Mouse (Mus musculus) hindbrain, embryonic 11.5 days (tissue): ENCODE results near the gene Skp1a. TPM values are rescaled to one million over a fixed set of nuclear protein-coding genes. Genes with fewer than 3 reads are reported as not detected.

Source experiments
- ATAC-seq: fragments of 200-750 bp; cut with Nextera tagmentation; 2 replicates; pipeline ENCODE4 v1.8.0; 2017; ENCODE audit warnings: mild to moderate bottlenecking, moderate TSS enrichment, moderate library complexity; ENCODE audit not compliant: low FRiP score
- DNase-seq: peaks from one replicate; pipeline ENCODE4 v3.0.0-alpha.2; 2015; ENCODE audit warnings: low spot score
- H3K27ac ChIP-seq: fragments of 300-500 bp; sonication (generic); 2 replicates; pipeline ENCODE4 v1.5.1; 2014; ENCODE audit warnings: mild to moderate bottlenecking, low read depth, low read length
- H3K27me3 ChIP-seq: fragments of 300-500 bp; sonication (generic); 2 replicates; pipeline ENCODE4 v1.6.1; 2014; ENCODE audit warnings: mild to moderate bottlenecking, low read length, moderate library complexity, mixed read lengths; ENCODE audit not compliant: control insufficient read depth, insufficient read depth
- H3K36me3 ChIP-seq: fragments of 300-500 bp; sonication (generic); 2 replicates; pipeline ENCODE4 v1.6.1; 2014; ENCODE audit warnings: mild to moderate bottlenecking, low read length, moderate library complexity, mixed read lengths; ENCODE audit not compliant: control insufficient read depth, insufficient read depth
- H3K4me1 ChIP-seq: fragments of 300-500 bp; sonication (generic); replicated peaks from 2 replicates; pipeline ENCODE4 v1.6.1; 2014; ENCODE audit warnings: low read length, mixed read lengths; ENCODE audit not compliant: control insufficient read depth, insufficient read depth
- H3K4me2 ChIP-seq: fragments of 300-500 bp; sonication (generic); replicated peaks from 2 replicates; pipeline ENCODE4 v1.6.1; 2014; ENCODE audit warnings: mild to moderate bottlenecking, low read depth, low read length
- H3K4me3 ChIP-seq: fragments of 300-500 bp; sonication (generic); 2 replicates; pipeline ENCODE4 v1.5.1; 2014; ENCODE audit warnings: low read depth, low read length
- H3K9ac ChIP-seq: fragments of 300-500 bp; sonication (generic); 2 replicates; pipeline ENCODE4 v1.6.1; 2014; ENCODE audit warnings: low read depth, low read length
- H3K9me3 ChIP-seq: fragments of 300-500 bp; sonication (generic); 2 replicates; pipeline ENCODE4 v1.6.1; 2016; ENCODE audit warnings: low read length; ENCODE audit not compliant: control insufficient read depth
- WGBS: fragments of 180-500 bp; shearing (Covaris S2); extraction: QIAGEN DNeasy Blood & Tissue Kit; methylation state at CpG from one replicate; pipeline ENCODE4 v1.1.7; 2014; 5-methylcytosine and 5-hydroxymethylcytosine counted together
- polyA plus RNA-seq: library from polyadenylated mRNA; unstranded; fragments of >200 nt; fragmentation: Nextera tagmentation; extraction: Ambion mirVana; gene quantifications from 2 replicates; pipeline ENCODE4 v1.2.1, GENCODE M21; 2014

Skp1a gene
- polyA plus RNA-seq, 1 experiment from 2014 or later: 1,116 TPM

- Histone ChIP-seq H3K4me1 (no peaks in the 10 kb centered on the region), H3K36me3 (no peaks in the 10 kb centered on the region; the same call in 1 of the 2 replicates), H3K27me3 (no peaks in the 10 kb centered on the region), H3K9ac (no peak overlapping the region), H3K9me3 (no peaks in the 10 kb centered on the region), H3K27ac (no peak overlapping the region), H3K4me2 (no peak overlapping the region), H3K4me3 (no peak overlapping the region)
- 93% methylated on average over 2 of the region's 2 CpGs for WGBS
- DNase-seq: no peak
- no peak for ATAC-seq
These were observed 17.7 kb downstream of the Skp1a start for GRCm38 (mm10) chr11:52249452-52249851.

GRCm38 (mm10) chr11:52251770-52252169 is 20.0 kb downstream of the Skp1a start:
- no peaks in the 10 kb centered on the region; the same call in 1 of the 2 replicates for H3K36me3 ChIP-seq
- H3K27me3 ChIP-seq: no peaks in the 10 kb centered on the region
- ATAC-seq: no peak
- no peak overlapping the region for H3K9ac ChIP-seq
- no peaks in the 10 kb centered on the region for H3K9me3 ChIP-seq
- no peak for DNase-seq
- H3K4me2 ChIP-seq: no peak overlapping the region
- H3K4me1 ChIP-seq: no peaks in the 10 kb centered on the region
- WGBS: 87% methylated on average over 5 of the region's 5 CpGs
- no peak overlapping the region for H3K4me3 ChIP-seq
- no peak overlapping the region for H3K27ac ChIP-seq

DNA sequence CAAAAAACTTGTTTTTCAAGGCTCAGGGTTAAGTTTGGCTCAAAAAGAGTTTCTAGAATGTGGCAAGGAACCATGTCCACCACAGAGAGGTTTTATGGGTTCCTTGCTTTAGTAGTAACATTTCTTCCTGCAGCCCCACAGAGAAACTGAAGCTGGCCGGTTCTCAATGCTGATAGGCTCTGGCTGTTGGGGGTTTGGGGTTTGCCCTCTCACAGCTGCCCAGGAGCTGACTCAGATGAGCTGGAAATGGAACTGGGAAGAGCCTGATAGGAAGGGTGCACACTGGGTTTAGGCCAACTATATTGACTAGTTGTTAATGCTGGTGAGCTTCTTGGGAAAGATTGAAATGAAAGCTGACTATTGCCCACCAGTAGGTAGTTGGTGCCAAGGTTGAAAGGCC is 20.9 kb downstream of the Skp1a start:
- Histone ChIP-seq H3K4me2 (no peak overlapping the region), H3K27ac (no peak overlapping the region), H3K4me1 (no peaks in the 10 kb centered on the region), H3K27me3 (no peaks in the 10 kb centered on the region), H3K9ac (no peak overlapping the region), H3K36me3 (no peaks in the 10 kb centered on the region; the same call in 1 of the 2 replicates), H3K4me3 (no peak overlapping the region), H3K9me3 (no peaks in the 10 kb centered on the region)
- DNase-seq: no peak
- WGBS: 76% methylated on average over 1 of the region's 1 CpGs
- no peak for ATAC-seq

- H3K27me3 ChIP-seq: no peaks in the 10 kb centered on the region
- no peaks in the 10 kb centered on the region for H3K36me3 ChIP-seq
- 68% methylated on average over 11 of the region's 11 CpGs for WGBS
- ATAC-seq (0 out of 2 replicates have a peak, but pooled peaks have one; percentile 47), DNase-seq (peak; percentile 74)
- H3K4me2 ChIP-seq: no peak overlapping the region
- H3K9me3 ChIP-seq: no peaks in the 10 kb centered on the region
- no peak overlapping the region for H3K27ac ChIP-seq
- no peak overlapping the region for H3K4me3 ChIP-seq
- no peaks in the 10 kb centered on the region for H3K4me1 ChIP-seq
- no peak overlapping the region for H3K9ac ChIP-seq
These were observed 22.0 kb downstream of the Skp1a start for GRCm38 (mm10) chr11:52253674-52254375.

- no peaks in the 10 kb centered on the region for H3K9me3 ChIP-seq
- ATAC-seq (no peak), DNase-seq (no peak)
- H3K27me3 ChIP-seq: no peaks in the 10 kb centered on the region
- WGBS: 88% methylated on average over 8 of the region's 8 CpGs
- H3K4me2 ChIP-seq: no peak overlapping the region
- no peaks in the 10 kb centered on the region for H3K4me1 ChIP-seq
- no peak overlapping the region for H3K9ac ChIP-seq
- H3K4me3 ChIP-seq: no peak overlapping the region
- H3K36me3 ChIP-seq: no peaks in the 10 kb centered on the region
- H3K27ac ChIP-seq: no peak overlapping the region
These were observed 23.3 kb downstream of the Skp1a start for GRCm38 (mm10) chr11:52255077-52255476.

DNA sequence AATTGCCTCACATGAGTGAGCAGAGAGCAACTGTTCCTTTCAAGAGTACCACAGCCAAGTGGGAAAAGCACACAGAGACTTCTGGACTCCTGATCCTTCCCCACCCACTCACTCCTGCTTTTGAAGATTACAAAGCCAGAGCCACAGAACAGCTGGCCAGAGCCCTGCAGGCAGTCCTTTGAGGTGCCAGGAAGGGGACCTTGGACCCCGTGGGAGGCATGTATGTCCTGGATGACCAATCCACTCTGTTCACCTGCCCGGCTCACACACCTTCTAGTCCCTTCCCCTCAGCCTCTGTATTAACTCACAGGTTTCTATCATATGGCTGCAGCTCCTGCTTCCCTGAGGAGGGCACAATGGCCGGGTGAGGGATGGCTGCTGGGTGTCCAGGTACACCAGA is 25.6 kb downstream of the Skp1a start:
- no peak overlapping the region for H3K9ac ChIP-seq
- no peaks in the 10 kb centered on the region for H3K4me1 ChIP-seq
- no peak for ATAC-seq
- H3K9me3 ChIP-seq: no peaks in the 10 kb centered on the region
- H3K36me3 ChIP-seq: no peaks in the 10 kb centered on the region
- 87% methylated on average over 3 of the region's 3 CpGs for WGBS
- no peak for DNase-seq
- H3K4me3 ChIP-seq: no peak overlapping the region
- no peak overlapping the region for H3K4me2 ChIP-seq
- H3K27me3 ChIP-seq: no peaks in the 10 kb centered on the region
- H3K27ac ChIP-seq: no peak overlapping the region

- Histone ChIP-seq H3K4me3 (no peak overlapping the region), H3K4me2 (no peak overlapping the region), H3K9me3 (no peaks in the 10 kb centered on the region), H3K27me3 (no peaks in the 10 kb centered on the region), H3K36me3 (no peaks in the 10 kb centered on the region), H3K9ac (no peak overlapping the region), H3K4me1 (no peaks in the 10 kb centered on the region), H3K27ac (no peak overlapping the region)
- DNase-seq: no peak
- ATAC-seq: no peak
- 87% methylated on average over 5 of the region's 5 CpGs for WGBS
These were observed 26.9 kb downstream of the Skp1a start for GRCm38 (mm10) chr11:52258711-52259110.

- Histone ChIP-seq H3K4me2 (no peak overlapping the region), H3K27ac (no peak overlapping the region), H3K4me1 (no peaks in the 10 kb centered on the region), H3K27me3 (no peaks in the 10 kb centered on the region), H3K9me3 (no peaks in the 10 kb centered on the region), H3K4me3 (no peak overlapping the region), H3K36me3 (no peaks in the 10 kb centered on the region), H3K9ac (no peak overlapping the region)
- no peak for ATAC-seq
- DNase-seq: no peak
- WGBS: 74% methylated on average over 4 of the region's 4 CpGs
These were observed 29.1 kb downstream of the Skp1a start for GRCm38 (mm10) chr11:52260878-52261277.

DNA sequence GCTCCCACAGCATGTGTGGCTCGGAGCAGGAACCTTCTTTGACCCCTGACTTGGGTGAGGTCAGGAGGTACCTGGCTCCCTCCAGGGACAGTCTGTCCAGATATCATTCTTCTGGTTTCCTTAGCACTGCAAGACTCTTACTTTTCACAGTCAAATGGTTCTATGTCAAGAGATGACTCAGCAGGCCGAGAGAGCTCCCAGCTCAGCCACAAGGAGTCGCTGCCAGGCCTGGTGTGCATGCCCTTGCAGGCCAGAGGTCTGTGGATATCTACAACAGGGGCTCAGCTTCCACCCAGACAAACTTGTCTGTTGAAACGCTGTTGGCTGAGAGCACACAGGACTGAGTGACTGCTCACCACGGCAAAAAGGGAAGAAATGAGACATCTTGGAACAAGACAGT is 30.1 kb downstream of the Skp1a start:
- ATAC-seq: no peak
- H3K4me1 ChIP-seq: no peaks in the 10 kb centered on the region
- no peak overlapping the region for H3K9ac ChIP-seq
- H3K4me3 ChIP-seq: no peak overlapping the region
- no peaks in the 10 kb centered on the region for H3K36me3 ChIP-seq
- no peak overlapping the region for H3K27ac ChIP-seq
- no peaks in the 10 kb centered on the region for H3K9me3 ChIP-seq
- 67% methylated on average over 5 of the region's 5 CpGs for WGBS
- no peaks in the 10 kb centered on the region for H3K27me3 ChIP-seq
- DNase-seq: peak; percentile 37
- no peak overlapping the region for H3K4me2 ChIP-seq
